Mouse (Mus musculus): ENCODE data around the gene Gm20388.
A peak's percentile ranks its signal among the peaks of the same experiment; 100 is the strongest.

Gene Gm20388

GRCm38 (mm10) chr8:122350309-122351089 lies 2439.9 kb downstream of the Gm20388 start:
- DNase-seq (ENCODE audit: low spot score): no peak

- DNase-seq (ENCODE audit: low spot score): no peak
These were observed 2443.5 kb downstream of the Gm20388 start for GRCm38 (mm10) chr8:122354157-122354556.

GRCm38 (mm10) chr8:122355642-122356606 lies 2445.3 kb downstream of the Gm20388 start:
- no peak for DNase-seq (ENCODE audit: low spot score)

- no peak for DNase-seq (ENCODE audit: low spot score)
These were observed 2446.6 kb downstream of the Gm20388 start for GRCm38 (mm10) chr8:122357202-122357601.

- DNase-seq (ENCODE audit: low spot score): no peak
These were observed 2447.0 kb downstream of the Gm20388 start for GRCm38 (mm10) chr8:122357641-122358040.

GRCm38 (mm10) chr8:122359111-122359775 lies 2448.6 kb downstream of the Gm20388 start:
- no peak for DNase-seq (ENCODE audit: low spot score)

- DNase-seq (ENCODE audit: low spot score): no peak
These were observed 2450.2 kb downstream of the Gm20388 start, which contains the start of gene Trhr2 for GRCm38 (mm10) chr8:122360696-122361416. Trhr2 (minus strand) TSS chr8:122360746.

GRCm38 (mm10) chr8:122362271-122362670 lies 2451.6 kb downstream of the Gm20388 start:
- no peak for DNase-seq (ENCODE audit: low spot score)

- DNase-seq (ENCODE audit: low spot score): no peak
These were observed 2452.3 kb downstream of the Gm20388 start for GRCm38 (mm10) chr8:122362967-122363366.

- DNase-seq (ENCODE audit: low spot score): no peak
These were observed 2457.9 kb downstream of the Gm20388 start for GRCm38 (mm10) chr8:122368494-122368893.

GRCm38 (mm10) chr8:122369665-122370064 lies 2459.0 kb downstream of the Gm20388 start:
- peak; percentile 84 for DNase-seq (ENCODE audit: low spot score)

- DNase-seq (ENCODE audit: low spot score): no peak
These were observed 2461.1 kb downstream of the Gm20388 start for GRCm38 (mm10) chr8:122371706-122372105.

GRCm38 (mm10) chr8:122375320-122375719 lies 2464.7 kb downstream of the Gm20388 start:
- no peak for DNase-seq (ENCODE audit: low spot score)

GRCm38 (mm10) chr8:122375751-122376364 lies 2465.2 kb downstream of the Gm20388 start:
- DNase-seq (ENCODE audit: low spot score): no peak

GRCm38 (mm10) chr8:122376365-122377231 lies 2466.0 kb downstream of the Gm20388 start, which contains the start of gene Zc3h18:
Zc3h18 (plus strand) TSS chr8:122376609.
- peak; percentile 100 for DNase-seq (ENCODE audit: low spot score)

GRCm38 (mm10) chr8:122383039-122383438 lies 2472.4 kb downstream of the Gm20388 start:
- no peak for DNase-seq (ENCODE audit: low spot score)

GRCm38 (mm10) chr8:122389357-122389756 lies 2478.7 kb downstream of the Gm20388 start:
- DNase-seq (ENCODE audit: low spot score): no peak

- DNase-seq (ENCODE audit: low spot score): no peak
These were observed 2480.1 kb downstream of the Gm20388 start for GRCm38 (mm10) chr8:122390758-122391157.

GRCm38 (mm10) chr8:122393717-122394116 lies 2483.1 kb downstream of the Gm20388 start:
- no peak for DNase-seq (ENCODE audit: low spot score)

- no peak for DNase-seq (ENCODE audit: low spot score)
These were observed 2484.7 kb downstream of the Gm20388 start for GRCm38 (mm10) chr8:122395291-122395690.
